21 mouse cellular contexts compared by ENCODE assay signal in the genomic region with DNA sequence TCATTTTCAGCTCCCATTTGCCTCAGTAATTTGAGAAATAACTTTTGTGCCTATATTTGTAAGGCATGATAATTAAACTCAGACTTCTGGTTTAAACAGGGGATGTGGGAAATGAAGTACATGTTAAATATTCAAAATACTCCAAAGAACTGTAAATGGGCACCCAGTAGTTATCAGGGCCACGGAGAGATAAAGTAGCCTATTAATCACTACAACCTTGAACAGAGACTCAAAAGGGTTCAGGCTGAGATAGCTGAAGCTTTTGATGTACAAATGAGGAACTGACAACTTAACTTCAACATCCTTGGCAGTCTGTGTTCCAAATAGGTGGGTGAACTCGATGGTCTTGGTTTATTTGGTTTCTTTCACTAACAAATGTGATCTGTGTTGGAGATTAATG.
"Had no signal": no experiment of that assay in that cellular context is flagged by ENCODE, and none has a peak within 500 bp of the region (broad histone marks: within the 10 kb centered on the region; RNA-seq: fewer than 3 reads in every experiment).

No protein-coding gene starts in this region.

- H3K4me3 ChIP-seq: limb, embryonic 10.5 days; limb, embryonic 12.5 days; limb, embryonic 13.5 days; limb, embryonic 15.5 days; liver, embryonic 12.5 days; liver, embryonic 13.5 days; liver, embryonic 15.5 days; lung, embryonic 15.5 days; megakaryocyte, embryonic 14.5 days; midbrain, embryonic 10.5 days; midbrain, embryonic 12.5 days; midbrain, embryonic 13.5 days; midbrain, embryonic 15.5 days; myocyte; neural tube, embryonic 12.5 days had no signal

- H3K27ac ChIP-seq: limb, embryonic 10.5 days; limb, embryonic 12.5 days; limb, embryonic 13.5 days; limb, embryonic 15.5 days; liver, embryonic 12.5 days; liver, embryonic 13.5 days; liver, embryonic 14.5 days; liver, embryonic 15.5 days; lung, embryonic 15.5 days; macrophage; midbrain, embryonic 10.5 days; midbrain, embryonic 12.5 days; midbrain, embryonic 13.5 days; midbrain, embryonic 15.5 days; neural tube, embryonic 12.5 days had no signal

- DNase-seq: liver, embryonic 13.5 days; lung, adult 2 months; midbrain, embryonic 14.5 days had no signal

- H3K27me3 ChIP-seq: limb, embryonic 13.5 days; limb, embryonic 15.5 days; liver, embryonic 12.5 days; liver, embryonic 13.5 days; liver, embryonic 15.5 days; lung, embryonic 15.5 days; midbrain, embryonic 12.5 days; midbrain, embryonic 13.5 days; midbrain, embryonic 15.5 days; neural tube, embryonic 12.5 days had no signal

- H3K9me3 ChIP-seq: limb, embryonic 10.5 days; limb, embryonic 12.5 days; limb, embryonic 13.5 days; limb, embryonic 15.5 days; liver, embryonic 12.5 days; liver, embryonic 13.5 days; liver, embryonic 15.5 days; lung, embryonic 15.5 days; megakaryocyte, embryonic 14.5 days; midbrain, embryonic 10.5 days; midbrain, embryonic 12.5 days; midbrain, embryonic 13.5 days; midbrain, embryonic 15.5 days; neural tube, embryonic 12.5 days had no signal

- H3K4me1 ChIP-seq: limb, embryonic 10.5 days; limb, embryonic 12.5 days; limb, embryonic 13.5 days; limb, embryonic 15.5 days; lung, embryonic 15.5 days; midbrain, embryonic 10.5 days; midbrain, embryonic 12.5 days; midbrain, embryonic 13.5 days; midbrain, embryonic 15.5 days; neural tube, embryonic 12.5 days had no signal

- H3K9ac ChIP-seq: limb, embryonic 12.5 days; limb, embryonic 13.5 days; limb, embryonic 15.5 days; liver, embryonic 12.5 days; liver, embryonic 13.5 days; liver, embryonic 14.5 days; liver, embryonic 15.5 days; liver, postnatal 0 days; lung, embryonic 14.5 days; lung, embryonic 15.5 days; midbrain, embryonic 12.5 days; midbrain, embryonic 13.5 days; midbrain, embryonic 15.5 days; neural tube, embryonic 12.5 days had no signal

- H3K36me3 ChIP-seq: limb, embryonic 10.5 days; limb, embryonic 12.5 days; limb, embryonic 13.5 days; limb, embryonic 15.5 days; liver, embryonic 12.5 days; liver, embryonic 13.5 days; liver, embryonic 15.5 days; lung, embryonic 15.5 days; midbrain, embryonic 10.5 days; midbrain, embryonic 12.5 days; midbrain, embryonic 13.5 days; midbrain, embryonic 15.5 days; neural tube, embryonic 12.5 days had no signal
